Mouse (Mus musculus): ENCODE data around the gene Efcc1. TPM values are rescaled to one million over a fixed set of nuclear protein-coding genes. Genes with fewer than 3 reads are reported as not detected.
A peak's percentile ranks its signal among the peaks of the same experiment; 100 is the strongest.

Gene Efcc1
- polyA plus RNA-seq (2015; fragmentation: Nextera tagmentation; extraction: Ambion mirVana): 0.77 and 0.99 TPM in 2 replicates

- Histone ChIP-seq H3K4me2 (peak within 1 kb of the TSS; percentile 96), H3K4me1 (replicated peaks) (peaks cover 41% of the 10 kb centered on the region), H3K9ac (peak within 1 kb of the TSS; percentile 51), H3K4me3 (peak within 1 kb of the TSS; percentile 64), H3K27me3 (peaks cover 58% of the 10 kb centered on the region), H3K36me3 (no peaks in the 10 kb centered on the region), H3K27ac (no peak within 1 kb of the TSS), H3K9me3 (replicated peaks) (no peaks in the 10 kb centered on the region)
- ATAC-seq (replicated peaks; ENCODE audit: insufficient number of reproducible peaks, insufficient read depth, low FRiP score, low read depth): peak; percentile 50
- WGBS: under 1% methylated on average over 90 of the region's 90 CpGs
These were observed at the start of gene Efcc1 for GRCm38 (mm10) chr6:87730591-87731462. Gene Efcc1 (plus strand): TSS chr6:87730869.

GRCm38 (mm10) chr6:87695947-87696346 is 34.7 kb upstream of the Efcc1 start:
- ATAC-seq (replicated peaks; ENCODE audit: insufficient number of reproducible peaks, insufficient read depth, low FRiP score, low read depth): no peak
- no peaks in the 10 kb centered on the region for H3K36me3 ChIP-seq
- H3K4me3 ChIP-seq: no peak overlapping the region
- no peak overlapping the region for H3K9ac ChIP-seq
- no peaks in the 10 kb centered on the region for H3K9me3 ChIP-seq (replicated peaks)
- WGBS: 71% methylated on average over 3 of the region's 3 CpGs
- H3K27me3 ChIP-seq: no peaks in the 10 kb centered on the region
- H3K27ac ChIP-seq: no peak overlapping the region
- no peaks in the 10 kb centered on the region for H3K4me1 ChIP-seq (replicated peaks)
- no peak overlapping the region for H3K4me2 ChIP-seq

- H3K4me3 ChIP-seq: no peak overlapping the region
- H3K4me1 ChIP-seq (replicated peaks): no peaks in the 10 kb centered on the region
- ATAC-seq (replicated peaks; ENCODE audit: insufficient number of reproducible peaks, insufficient read depth, low FRiP score, low read depth): no peak
- no peak overlapping the region for H3K9ac ChIP-seq
- no peaks in the 10 kb centered on the region for H3K9me3 ChIP-seq (replicated peaks)
- H3K27ac ChIP-seq: no peak overlapping the region
- no peak overlapping the region for H3K4me2 ChIP-seq
- no peaks in the 10 kb centered on the region for H3K36me3 ChIP-seq
- no peaks in the 10 kb centered on the region for H3K27me3 ChIP-seq
- WGBS: 84% methylated on average over 4 of the region's 4 CpGs
These were observed 34.1 kb upstream of the Efcc1 start for GRCm38 (mm10) chr6:87696544-87696943.

GRCm38 (mm10) chr6:87706246-87706645 is 24.4 kb upstream of the Efcc1 start:
- WGBS: 38% methylated on average over 3 of the region's 3 CpGs

GRCm38 (mm10) chr6:87712311-87712710 is 18.4 kb upstream of the Efcc1 start:
- Histone ChIP-seq H3K4me1 (replicated peaks) (no peaks in the 10 kb centered on the region), H3K27me3 (peaks cover 3% of the 10 kb centered on the region; the same call in 1 of the 2 replicates), H3K4me3 (no peak overlapping the region), H3K27ac (no peak overlapping the region), H3K4me2 (no peak overlapping the region), H3K9me3 (replicated peaks) (no peaks in the 10 kb centered on the region), H3K9ac (no peak overlapping the region), H3K36me3 (no peaks in the 10 kb centered on the region)
- WGBS: 76% methylated on average over 4 of the region's 4 CpGs
- no peak for ATAC-seq (replicated peaks; ENCODE audit: insufficient number of reproducible peaks, insufficient read depth, low FRiP score, low read depth)

More at GRCm38 (mm10) chr6:87706246-87706645, 24.4 kb upstream of the Efcc1 start:
- Histone ChIP-seq H3K27ac (no peak overlapping the region), H3K4me2 (no peak overlapping the region), H3K9me3 (replicated peaks) (no peaks in the 10 kb centered on the region; the same call in 1 of the 2 replicates), H3K4me3 (no peak overlapping the region), H3K36me3 (no peaks in the 10 kb centered on the region), H3K27me3 (peaks cover 1% of the 10 kb centered on the region; the same call in 1 of the 2 replicates), H3K4me1 (replicated peaks) (no peaks in the 10 kb centered on the region), H3K9ac (no peak overlapping the region)
- no peak for ATAC-seq (replicated peaks; ENCODE audit: insufficient number of reproducible peaks, insufficient read depth, low FRiP score, low read depth)

GRCm38 (mm10) chr6:87714091-87714490 is 16.6 kb upstream of the Efcc1 start:
- WGBS: 77% methylated on average over 4 of the region's 4 CpGs

GRCm38 (mm10) chr6:87722631-87723030 is 8.0 kb upstream of the Efcc1 start:
- WGBS: 8% methylated on average over 13 of the region's 13 CpGs
- no peak for ATAC-seq (replicated peaks; ENCODE audit: insufficient number of reproducible peaks, insufficient read depth, low FRiP score, low read depth)

More at GRCm38 (mm10) chr6:87714091-87714490, 16.6 kb upstream of the Efcc1 start:
- Histone ChIP-seq H3K4me2 (no peak overlapping the region), H3K4me3 (no peak overlapping the region), H3K27ac (no peak overlapping the region), H3K4me1 (replicated peaks) (no peaks in the 10 kb centered on the region), H3K9me3 (replicated peaks) (no peaks in the 10 kb centered on the region), H3K36me3 (no peaks in the 10 kb centered on the region), H3K9ac (no peak overlapping the region), H3K27me3 (peaks cover 3% of the 10 kb centered on the region; the same call in 1 of the 2 replicates)
- ATAC-seq (replicated peaks; ENCODE audit: insufficient number of reproducible peaks, insufficient read depth, low FRiP score, low read depth): no peak

GRCm38 (mm10) chr6:87725267-87725912 is 5.3 kb upstream of the Efcc1 start:
- H3K4me2 ChIP-seq: no peak overlapping the region
- WGBS: 73% methylated on average over 7 of the region's 7 CpGs
- ATAC-seq (replicated peaks; ENCODE audit: insufficient number of reproducible peaks, insufficient read depth, low FRiP score, low read depth): no peak
- no peak overlapping the region for H3K4me3 ChIP-seq
- H3K4me1 ChIP-seq (replicated peaks): peaks cover 9% of the 10 kb centered on the region
- H3K9ac ChIP-seq: no peak overlapping the region
- H3K9me3 ChIP-seq (replicated peaks): no peaks in the 10 kb centered on the region
- no peak overlapping the region for H3K27ac ChIP-seq
- H3K36me3 ChIP-seq: no peaks in the 10 kb centered on the region
- peaks cover 14% of the 10 kb centered on the region for H3K27me3 ChIP-seq

More at GRCm38 (mm10) chr6:87722631-87723030, 8.0 kb upstream of the Efcc1 start:
- Histone ChIP-seq H3K27me3 (no peaks in the 10 kb centered on the region; the same call in 1 of the 2 replicates), H3K9me3 (replicated peaks) (no peaks in the 10 kb centered on the region), H3K4me3 (no peak overlapping the region), H3K36me3 (no peaks in the 10 kb centered on the region), H3K4me2 (no peak overlapping the region), H3K4me1 (replicated peaks) (0 out of 2 replicates have a peak, but pooled peaks cover 6% of the 10 kb centered on the region), H3K9ac (no peak overlapping the region), H3K27ac (no peak overlapping the region)

- Histone ChIP-seq H3K4me3 (no peak overlapping the region), H3K36me3 (no peaks in the 10 kb centered on the region), H3K9me3 (replicated peaks) (no peaks in the 10 kb centered on the region), H3K4me2 (no peak overlapping the region), H3K27me3 (peaks cover 41% of the 10 kb centered on the region), H3K4me1 (replicated peaks) (peaks cover 31% of the 10 kb centered on the region), H3K27ac (no peak overlapping the region), H3K9ac (no peak overlapping the region)
- ATAC-seq (replicated peaks; ENCODE audit: insufficient number of reproducible peaks, insufficient read depth, low FRiP score, low read depth): no peak
- 46% methylated on average over 3 of the region's 3 CpGs for WGBS
These were observed 2.6 kb upstream of the Efcc1 start for GRCm38 (mm10) chr6:87728102-87728501.

GRCm38 (mm10) chr6:87730141-87730540 is 528 bp upstream of the Efcc1 start:
- Histone ChIP-seq H3K4me2 (peak overlapping the region; percentile 96), H3K9me3 (replicated peaks) (no peaks in the 10 kb centered on the region), H3K9ac (no peak overlapping the region), H3K36me3 (no peaks in the 10 kb centered on the region), H3K27ac (no peak overlapping the region), H3K27me3 (peaks cover 52% of the 10 kb centered on the region), H3K4me3 (peak overlapping the region; percentile 64), H3K4me1 (replicated peaks) (peaks cover 41% of the 10 kb centered on the region)
- 19% methylated on average over 13 of the region's 13 CpGs for WGBS
- ATAC-seq (replicated peaks; ENCODE audit: insufficient number of reproducible peaks, insufficient read depth, low FRiP score, low read depth): no peak

- Histone ChIP-seq H3K36me3 (no peaks in the 10 kb centered on the region), H3K27ac (no peak overlapping the region), H3K4me2 (peak overlapping the region; percentile 96), H3K9ac (peak overlapping the region; percentile 51), H3K4me3 (peak overlapping the region; percentile 64), H3K4me1 (replicated peaks) (peaks cover 41% of the 10 kb centered on the region), H3K27me3 (peaks cover 60% of the 10 kb centered on the region), H3K9me3 (replicated peaks) (no peaks in the 10 kb centered on the region)
- no peak for ATAC-seq (replicated peaks; ENCODE audit: insufficient number of reproducible peaks, insufficient read depth, low FRiP score, low read depth)
- 5% methylated on average over 19 of the region's 19 CpGs for WGBS
These were observed 910 bp downstream of the Efcc1 start for GRCm38 (mm10) chr6:87731463-87732095.
